Mouse (Mus musculus) gastrocnemius, adult 2 months (tissue): ENCODE measurements around the gene Dnajb11. TPM values are rescaled to one million over a fixed set of nuclear protein-coding genes. Genes with fewer than 3 reads are reported as not detected.

ENCODE experiments used
- DNase-seq: peaks from one replicate; pipeline ENCODE4 v3.0.0; 2022
- H3K27ac ChIP-seq: fragments of 200-600 bp; 2 replicates; pipeline ENCODE4 v1.8.1; 2022; ENCODE audit warnings: mild to moderate bottlenecking
- H3K4me3 ChIP-seq: fragments of 200-600 bp; 2 replicates; pipeline ENCODE4 v1.8.1; 2022; ENCODE audit warnings: mild to moderate bottlenecking, moderate library complexity
- CTCF ChIP-seq: fragments of 200-600 bp; IDR thresholded peaks from 2 replicates; pipeline ENCODE4 v1.8.1; 2022; ENCODE audit warnings: antibody characterized with exemption, mild to moderate bottlenecking, moderate library complexity
- intact Hi-C: fragments of 180-260 bp; cut with DNase I; formaldehyde crosslinking; loops from one replicate; pipeline ENCODE4 v1.15.1; 2025
- total RNA-seq, 2 experiments: library from RNA; stranded (reverse); gene quantifications; 2 replicates each; pipeline ENCODE4 v1.2.3; 2021

Gene Dnajb11
- total RNA-seq, 2 experiments from 2014 or later, result 36.0 to 44.4 TPM

GRCm38 (mm10) chr16:22918664-22919312, 61.1 kb downstream of the Dnajb11 start:
- no peak for TF ChIP-seq CTCF
- no peak for DNase-seq
- H3K4me3 ChIP-seq, result no peak overlapping the region
- H3K27ac ChIP-seq, result no peak overlapping the region
- intact Hi-C loops, result no loop called here

GRCm38 (mm10) chr16:22919971-22920854, 62.6 kb downstream of the Dnajb11 start:
- intact Hi-C loops, result no loop called here
- peak; percentile 33 for DNase-seq
- no peak overlapping the region for H3K4me3 ChIP-seq
- H3K27ac ChIP-seq, result no peak overlapping the region
- no peak for TF ChIP-seq CTCF

- TF ChIP-seq CTCF, result no peak
- H3K27ac ChIP-seq, result no peak overlapping the region
- intact Hi-C loops, result no loop called here
These were observed 64.1 kb downstream of the Dnajb11 start for GRCm38 (mm10) chr16:22921761-22922160.

GRCm38 (mm10) chr16:22922433-22922832, 64.8 kb downstream of the Dnajb11 start:
- no peak for TF ChIP-seq CTCF
- Histone ChIP-seq H3K27ac (no peak overlapping the region), H3K4me3 (no peak overlapping the region)
- intact Hi-C loops, result no loop called here
- DNase-seq, result no peak

More at GRCm38 (mm10) chr16:22921761-22922160, 64.1 kb downstream of the Dnajb11 start:
- H3K4me3 ChIP-seq, result no peak overlapping the region
- no peak for DNase-seq

Other genes starting within 250 kb of the Dnajb11 start
- gene Dgkg, start 200.6 kb upstream of the Dnajb11 start, total RNA-seq, result under 1 TPM; 0.41 to 0.70 TPM
- gene Crygs, start 46.3 kb upstream of the Dnajb11 start, total RNA-seq, result not detected
- 1 to 10 TPM; 7.0 to 7.2 TPM for gene Tbccd1, start 176 bp upstream of the Dnajb11 start, total RNA-seq
- not detected for gene Ahsg, start 33.4 kb downstream of the Dnajb11 start, total RNA-seq
- not detected for gene Fetub, start 60.5 kb downstream of the Dnajb11 start, total RNA-seq
- gene Hrg, start 93.2 kb downstream of the Dnajb11 start, total RNA-seq, result not detected
- gene Kng2, start 171.6 kb downstream of the Dnajb11 start, total RNA-seq, result under 1 TPM in 1 of 2 experiments, not detected in 1; 0.14 TPM
- not detected for gene Kng1, start 200.0 kb downstream of the Dnajb11 start, total RNA-seq
- 100 to 1,000 TPM; 458 to 462 TPM for gene Eif4a2, start 249.6 kb downstream of the Dnajb11 start, total RNA-seq